Mouse (Mus musculus): Measurements from ENCODE around the gene Pnn.

DNA sequence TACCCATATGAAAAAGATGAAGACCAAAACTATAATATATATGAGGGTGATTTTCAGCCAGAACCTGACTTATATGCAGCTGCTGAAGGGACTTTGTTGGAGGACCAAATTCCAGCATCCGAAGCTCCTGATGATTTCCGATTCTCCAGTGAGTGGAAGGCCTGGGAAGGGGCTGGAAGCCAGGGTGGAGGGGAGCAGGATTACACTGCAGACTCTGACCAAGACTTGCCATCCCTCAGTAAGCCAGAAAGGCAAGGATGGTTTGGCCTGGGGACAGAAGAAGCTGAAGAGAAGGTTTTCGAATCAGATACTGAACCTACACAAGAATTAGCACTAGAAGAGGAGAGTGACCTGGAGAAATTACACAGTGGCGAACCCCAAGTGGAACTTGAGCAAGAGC is 41.2 kb downstream of the Pnn start:
- TF ChIP-seq CTCF (IDR thresholded peaks at IDR 0.05; ENCODE audit: low read depth, low read length) = no peak
- TF ChIP-seq POLR2A (IDR thresholded peaks at IDR 0.05; ENCODE audit: borderline replicate concordance, low read depth, low read length) = no peak

Measured in bone marrow macrophage, adult 2 months (primary cell).